Mouse (Mus musculus): ENCODE measurements around the gene Ptpn7.

DNA sequence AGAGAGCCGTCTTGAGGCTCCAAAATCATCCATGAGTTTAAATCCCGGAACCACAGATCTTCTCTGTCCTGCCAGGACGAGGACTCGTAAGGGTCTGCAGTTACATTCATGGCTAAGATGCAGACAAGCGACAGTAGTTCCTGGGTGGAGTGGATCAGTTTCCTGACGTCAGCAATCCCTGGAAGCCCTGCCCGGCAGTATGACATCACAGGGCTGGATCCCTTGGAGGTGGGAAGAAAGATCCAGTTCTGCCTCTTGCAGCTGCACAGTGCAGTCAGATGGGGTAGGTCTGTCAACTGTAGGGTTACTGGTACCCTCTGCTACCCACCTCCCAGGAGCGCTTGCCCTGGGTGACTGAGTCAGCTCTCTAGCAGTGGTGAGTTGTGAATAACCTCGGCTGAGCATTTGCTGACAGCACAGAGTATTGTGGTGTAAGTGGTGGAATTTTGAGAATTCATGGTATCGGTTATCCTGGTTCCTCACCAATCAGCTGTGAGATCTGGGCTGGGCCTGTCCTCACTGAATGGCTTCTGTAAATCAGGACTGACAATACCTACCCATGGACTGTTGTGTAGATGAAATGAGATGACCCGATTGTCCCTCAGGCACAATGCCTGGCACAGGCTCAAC lies 51.6 kb downstream of the Ptpn7 start:
- TF ChIP-seq NELFE (IDR thresholded peaks at IDR 0.05; ENCODE audit: low read depth, low read length) (no peak), MAX (IDR thresholded peaks at IDR 0.05; ENCODE audit: low read length) (no peak), E2F4 (IDR thresholded peaks at IDR 0.05; ENCODE audit: borderline replicate concordance, low read depth, low read length) (no peak), CTCF (IDR thresholded peaks at IDR 0.05 in 2 of 3, conservative IDR thresholded peaks at IDR 0.05 in 1 of 3; ENCODE audit: control insufficient read depth in 1 of 3, insufficient read depth in 1 of 3, low read depth in 2 of 3, low read length in 3 of 3, poor library complexity in 1 of 3, severe bottlenecking in 1 of 3) (no peak), POLR2A (IDR thresholded peaks at IDR 0.05; ENCODE audit: control insufficient read depth in 1 of 2, insufficient read depth in 1 of 2, low read depth in 1 of 2, low read length in 2 of 2, poor library complexity in 1 of 2) (no peak), TAL1 (IDR thresholded peaks at IDR 0.05; ENCODE audit: low read length) (no peak), MEF2A (IDR thresholded peaks at IDR 0.05; ENCODE audit: extremely low read depth, insufficient replicate concordance, low read depth, low read length, poor library complexity, severe bottlenecking) (no peak), SMC3 (IDR thresholded peaks at IDR 0.05; ENCODE audit: low read depth, low read length) (no peak), CHD2 (IDR thresholded peaks at IDR 0.05; ENCODE audit: low read length) (no peak), USF1 (IDR thresholded peaks at IDR 0.05; ENCODE audit: low read depth, low read length) (no peak), ZMIZ1 (IDR thresholded peaks at IDR 0.05; ENCODE audit: low read depth, low read length) (no peak), MYC (IDR thresholded peaks at IDR 0.05; ENCODE audit: low read depth, low read length) (no peak), MXI1 (IDR thresholded peaks at IDR 0.05; ENCODE audit: low read depth, low read length) (no peak), UBTF (IDR thresholded peaks at IDR 0.05; ENCODE audit: borderline replicate concordance, insufficient read depth, low read depth, low read length) (no peak)
